Mouse (Mus musculus) megakaryocyte, embryonic 14.5 days (primary cell): ENCODE results near the gene Fars2.

ENCODE experiments used
- FLI1 ChIP-seq: IDR thresholded peaks from 2 replicates; pipeline ENCODE4 v1.6.1; 2012; ENCODE audit warnings: low read length, inconsistent platforms, mixed read lengths
- GATA1 ChIP-seq: IDR thresholded peaks from 3 replicates; pipeline ENCODE4 v1.6.1; 2012; ENCODE audit warnings: mixed read lengths, low read length, inconsistent platforms, borderline replicate concordance

DNA sequence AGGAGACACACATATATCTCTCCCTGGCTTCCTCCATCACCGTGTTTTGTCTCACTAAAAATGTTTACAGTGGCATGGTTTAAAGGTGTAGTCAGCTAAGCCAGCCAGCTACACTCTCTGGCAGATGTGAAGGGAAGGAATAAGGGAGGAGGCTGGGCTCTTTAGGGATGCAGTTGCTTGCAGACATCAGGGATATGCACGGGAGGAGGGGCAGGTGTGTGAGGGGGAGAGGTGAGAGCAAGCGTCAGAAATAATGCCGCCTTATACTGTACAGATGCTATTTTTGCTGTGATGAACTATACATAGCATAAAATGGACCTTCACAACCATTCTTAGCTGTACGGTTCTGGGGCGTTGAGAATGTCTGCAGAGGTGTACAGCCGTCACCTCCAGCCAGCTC is 467.0 kb downstream of the Fars2 start:
- TF ChIP-seq GATA1 (no peak), FLI1 (no peak)
